Mouse (Mus musculus): ENCODE measurements at regions not wholly inside any gene's neighbourhood (a gene's known extent, or its start where the extent isn't known, plus 50 kb on each side); places are given as distances from the start of the nearest gene placed in this dataset.

DNA sequence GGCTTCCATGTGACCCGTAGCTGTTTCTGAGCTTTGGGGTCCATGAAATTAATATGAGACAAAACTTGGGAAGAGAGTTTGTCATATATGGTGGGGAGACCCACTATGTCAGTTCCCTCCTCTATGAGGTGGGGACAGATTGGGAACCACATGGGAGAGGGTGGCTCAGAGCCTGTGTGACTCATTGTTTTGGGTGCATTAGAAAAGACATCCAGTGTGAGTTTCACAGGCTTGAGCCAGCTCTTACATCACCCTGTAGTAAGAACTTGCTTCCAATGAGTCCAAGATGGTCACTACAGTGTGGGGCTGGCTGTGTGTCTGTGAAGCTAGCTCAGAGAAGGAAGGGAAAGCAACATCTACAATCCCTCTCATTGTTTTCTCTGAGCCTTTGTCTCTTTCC lies 314.6 kb upstream of the Myt1l start:
- no peaks in the 10 kb centered on the region for H3K27me3 ChIP-seq (ENCODE audit: insufficient read depth, low read length)
- no peaks in the 10 kb centered on the region for H3K36me3 ChIP-seq (ENCODE audit: insufficient read depth, low read length)
- no peaks in the 10 kb centered on the region; the same call in 1 of the 2 replicates for H3K9me3 ChIP-seq (ENCODE audit: low read length)
- no peak overlapping the region for H3K4me3 ChIP-seq (replicated peaks; ENCODE audit: low read length)
- no peaks in the 10 kb centered on the region for H3K4me1 ChIP-seq (replicated peaks; ENCODE audit: low read depth, low read length)
- TF ChIP-seq POU5F1 (IDR thresholded peaks at IDR 0.05; ENCODE audit: borderline replicate concordance, low read length) (no peak), CTCF (conservative IDR thresholded peaks at IDR 0.05; ENCODE audit: low read length) (no peak), NANOG (IDR thresholded peaks at IDR 0.05; ENCODE audit: borderline replicate concordance, low read length) (no peak)

DNA sequence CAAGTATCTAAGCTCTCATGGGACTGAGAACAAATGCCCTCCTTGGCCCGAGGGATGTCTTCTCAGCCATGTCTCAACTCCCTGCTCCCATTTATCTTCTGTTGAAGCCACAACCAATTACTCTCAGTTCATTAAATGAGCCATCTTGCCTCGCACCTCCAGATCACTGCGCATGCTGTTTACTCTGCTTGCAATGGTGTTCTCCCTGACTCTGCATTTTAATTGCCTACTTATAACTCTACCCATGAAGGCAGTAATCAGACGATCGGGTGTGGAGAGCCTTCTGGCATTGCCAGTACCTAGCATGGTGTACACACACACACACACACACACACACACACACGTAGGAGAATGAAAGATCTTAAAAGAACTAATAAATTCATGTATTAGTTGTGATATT lies 306.1 kb upstream of the Myt1l start:
- no peaks in the 10 kb centered on the region for H3K27me3 ChIP-seq (ENCODE audit: insufficient read depth, low read length)
- H3K4me3 ChIP-seq (replicated peaks; ENCODE audit: low read length): no peak overlapping the region
- no peaks in the 10 kb centered on the region for H3K36me3 ChIP-seq (ENCODE audit: insufficient read depth, low read length)
- TF ChIP-seq POU5F1 (IDR thresholded peaks at IDR 0.05; ENCODE audit: borderline replicate concordance, low read length) (no peak), NANOG (IDR thresholded peaks at IDR 0.05; ENCODE audit: borderline replicate concordance, low read length) (no peak), CTCF (conservative IDR thresholded peaks at IDR 0.05; ENCODE audit: low read length) (no peak)
- no peaks in the 10 kb centered on the region for H3K4me1 ChIP-seq (replicated peaks; ENCODE audit: low read depth, low read length)
- H3K9me3 ChIP-seq (ENCODE audit: low read length): no peaks in the 10 kb centered on the region

DNA sequence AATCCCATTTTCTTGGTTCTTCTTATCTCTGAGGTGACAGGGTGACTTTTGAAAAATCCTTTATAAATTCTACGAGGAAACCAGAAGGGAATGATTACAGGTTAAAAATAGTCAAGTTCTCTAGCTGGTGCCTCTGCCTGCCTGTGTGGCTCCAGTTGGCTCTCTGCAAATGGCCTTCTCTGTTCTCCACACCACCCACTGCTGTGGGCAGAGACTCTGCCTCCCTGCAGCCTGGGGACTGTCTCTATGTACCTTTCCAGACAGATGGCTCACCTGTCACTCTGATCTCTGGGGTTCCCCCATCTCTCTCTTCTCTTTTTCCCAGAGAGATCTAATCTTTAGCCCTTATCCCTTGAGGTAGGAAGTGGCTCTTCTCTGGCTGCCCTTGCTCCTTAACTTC lies 302.2 kb upstream of the Myt1l start:
- Histone ChIP-seq H3K4me3 (replicated peaks; ENCODE audit: low read length) (no peak overlapping the region), H3K4me1 (replicated peaks; ENCODE audit: low read depth, low read length) (no peaks in the 10 kb centered on the region), H3K9me3 (ENCODE audit: low read length) (no peaks in the 10 kb centered on the region), H3K27me3 (ENCODE audit: insufficient read depth, low read length) (no peaks in the 10 kb centered on the region), H3K36me3 (ENCODE audit: insufficient read depth, low read length) (no peaks in the 10 kb centered on the region)
- TF ChIP-seq NANOG (IDR thresholded peaks at IDR 0.05; ENCODE audit: borderline replicate concordance, low read length) (no peak), POU5F1 (IDR thresholded peaks at IDR 0.05; ENCODE audit: borderline replicate concordance, low read length) (no peak), CTCF (conservative IDR thresholded peaks at IDR 0.05; ENCODE audit: low read length) (no peak)

DNA sequence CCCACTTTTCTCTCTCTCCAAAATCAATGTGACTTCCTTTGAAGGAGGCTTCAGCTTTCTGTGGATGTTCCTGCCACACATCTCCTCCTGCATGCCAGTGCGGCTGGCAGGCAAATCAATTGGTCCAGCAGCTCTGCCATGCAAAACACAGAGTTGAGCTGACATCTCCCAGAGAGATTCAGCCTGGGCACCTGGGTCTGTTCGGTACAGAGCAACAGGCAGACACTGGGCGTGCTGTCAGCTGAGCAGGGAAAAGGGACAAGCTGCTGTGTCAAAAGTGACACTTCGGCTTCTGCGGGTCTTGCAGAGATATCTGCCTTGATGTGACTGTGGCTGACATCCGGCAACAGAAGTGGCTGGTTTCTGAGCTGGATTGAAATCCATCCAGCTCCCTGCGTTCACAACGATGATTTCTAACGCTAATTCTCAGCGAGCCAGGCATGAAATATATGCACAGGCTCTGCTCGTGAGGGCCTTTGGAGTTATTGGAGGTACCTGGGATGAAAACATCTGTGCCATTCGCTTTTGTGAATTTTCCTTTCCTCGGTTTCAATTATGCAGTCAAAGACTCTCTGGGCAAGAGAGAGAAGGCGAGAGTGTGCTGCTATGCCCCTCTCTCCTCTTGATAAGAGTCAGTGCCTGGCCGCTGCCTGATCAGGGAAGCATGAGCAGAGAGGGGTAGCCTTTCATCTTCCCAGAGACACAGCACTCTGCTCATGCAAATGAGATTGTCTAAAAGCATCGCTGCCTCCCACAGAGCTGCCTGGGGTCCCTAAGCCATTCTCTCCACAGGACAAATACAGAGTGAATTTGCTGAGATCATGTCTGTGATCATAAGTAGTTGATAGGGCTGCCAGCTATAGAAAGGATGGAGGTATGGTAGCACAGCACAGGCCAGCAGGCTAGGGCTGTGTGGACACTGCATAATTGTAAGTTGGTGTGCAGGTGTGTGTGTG lies 295.4 kb upstream of the Myt1l start:
- Histone ChIP-seq H3K9me3 (ENCODE audit: low read length) (no peaks in the 10 kb centered on the region), H3K27me3 (ENCODE audit: insufficient read depth, low read length) (no peaks in the 10 kb centered on the region), H3K4me3 (replicated peaks; ENCODE audit: low read length) (no peak overlapping the region), H3K36me3 (ENCODE audit: insufficient read depth, low read length) (no peaks in the 10 kb centered on the region), H3K4me1 (replicated peaks; ENCODE audit: low read depth, low read length) (no peaks in the 10 kb centered on the region; the same call in 1 of the 2 replicates)
- TF ChIP-seq CTCF (conservative IDR thresholded peaks at IDR 0.05; ENCODE audit: low read length) (no peak), NANOG (IDR thresholded peaks at IDR 0.05; ENCODE audit: borderline replicate concordance, low read length) (no peak), POU5F1 (IDR thresholded peaks at IDR 0.05; ENCODE audit: borderline replicate concordance, low read length) (no peak)

DNA sequence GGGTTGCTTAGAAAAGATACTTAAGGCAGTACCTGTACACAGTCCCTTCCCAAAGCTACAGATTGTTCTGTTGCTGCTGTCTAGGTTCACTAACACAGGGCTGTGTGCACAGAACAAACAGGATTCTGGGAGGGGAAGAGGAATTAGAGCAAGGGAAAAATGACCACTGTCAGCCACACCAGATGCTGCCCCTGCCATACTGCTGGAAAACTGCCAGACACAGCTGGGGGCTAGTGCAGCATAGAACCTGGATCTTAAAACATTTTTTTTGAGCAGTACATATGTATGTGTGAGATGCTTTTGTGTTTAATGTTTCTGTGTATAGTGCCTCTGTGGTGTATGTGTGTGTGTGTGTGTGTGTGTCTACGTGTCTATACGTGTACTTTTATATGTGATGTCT lies 291.7 kb upstream of the Myt1l start:
- Histone ChIP-seq H3K9me3 (ENCODE audit: low read length) (no peaks in the 10 kb centered on the region), H3K4me3 (replicated peaks; ENCODE audit: low read length) (no peak overlapping the region), H3K27me3 (ENCODE audit: insufficient read depth, low read length) (no peaks in the 10 kb centered on the region), H3K36me3 (ENCODE audit: insufficient read depth, low read length) (no peaks in the 10 kb centered on the region), H3K4me1 (replicated peaks; ENCODE audit: low read depth, low read length) (no peaks in the 10 kb centered on the region; the same call in 1 of the 2 replicates)
- TF ChIP-seq NANOG (IDR thresholded peaks at IDR 0.05; ENCODE audit: borderline replicate concordance, low read length) (no peak), POU5F1 (IDR thresholded peaks at IDR 0.05; ENCODE audit: borderline replicate concordance, low read length) (no peak), CTCF (conservative IDR thresholded peaks at IDR 0.05; ENCODE audit: low read length) (no peak)

DNA sequence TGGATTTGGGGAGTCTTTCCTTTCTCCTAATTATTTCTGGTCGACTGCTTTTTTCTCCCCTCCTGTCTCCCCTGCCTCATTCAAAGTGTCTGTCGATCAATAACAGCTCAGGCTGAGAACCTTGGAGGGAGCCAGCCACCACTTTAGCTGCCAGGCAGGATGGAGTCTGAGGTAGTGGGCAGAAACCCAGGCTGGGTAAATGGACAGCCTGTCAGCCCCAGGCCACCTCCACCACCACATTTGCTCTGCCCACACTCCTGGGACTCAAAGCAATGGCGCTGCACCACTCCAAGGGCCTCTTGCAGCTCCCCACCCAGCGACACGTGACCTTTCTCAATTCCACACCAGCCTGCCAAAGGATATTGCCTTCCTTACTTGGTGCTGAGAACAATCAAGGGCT lies 290.7 kb upstream of the Myt1l start:
- no peaks in the 10 kb centered on the region for H3K36me3 ChIP-seq (ENCODE audit: insufficient read depth, low read length)
- H3K4me3 ChIP-seq (replicated peaks; ENCODE audit: low read length): no peak overlapping the region
- TF ChIP-seq POU5F1 (IDR thresholded peaks at IDR 0.05; ENCODE audit: borderline replicate concordance, low read length): no peak
- no peak for TF ChIP-seq NANOG (IDR thresholded peaks at IDR 0.05; ENCODE audit: borderline replicate concordance, low read length)
- no peak for TF ChIP-seq CTCF (conservative IDR thresholded peaks at IDR 0.05; ENCODE audit: low read length)
- no peaks in the 10 kb centered on the region for H3K27me3 ChIP-seq (ENCODE audit: insufficient read depth, low read length)
- no peaks in the 10 kb centered on the region; the same call in 1 of the 2 replicates for H3K4me1 ChIP-seq (replicated peaks; ENCODE audit: low read depth, low read length)
- H3K9me3 ChIP-seq (ENCODE audit: low read length): no peaks in the 10 kb centered on the region

DNA sequence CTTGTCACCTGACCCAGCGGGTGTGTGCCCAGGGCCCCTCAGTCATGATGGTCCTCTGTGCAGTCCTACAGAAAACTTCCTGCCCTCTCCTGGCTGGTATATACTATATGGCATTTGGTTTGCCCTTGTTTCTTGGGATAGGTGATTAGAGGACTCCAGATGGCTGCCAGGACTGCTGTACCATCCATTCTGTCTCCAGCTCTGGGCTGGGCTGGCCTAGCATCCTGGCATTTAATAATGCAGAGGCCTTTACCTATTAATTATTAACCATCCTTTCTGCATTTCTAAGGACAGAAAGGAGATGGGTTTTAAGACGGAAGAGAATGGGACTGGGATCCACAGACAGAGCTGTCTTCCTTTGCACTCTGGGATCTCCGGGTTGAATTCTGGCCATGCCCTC lies 288.7 kb upstream of the Myt1l start:
- Histone ChIP-seq H3K4me1 (replicated peaks; ENCODE audit: low read depth, low read length) (no peaks in the 10 kb centered on the region), H3K4me3 (replicated peaks; ENCODE audit: low read length) (no peak overlapping the region), H3K9me3 (ENCODE audit: low read length) (no peaks in the 10 kb centered on the region), H3K36me3 (ENCODE audit: insufficient read depth, low read length) (no peaks in the 10 kb centered on the region), H3K27me3 (ENCODE audit: insufficient read depth, low read length) (no peaks in the 10 kb centered on the region; the same call in 1 of the 2 replicates)
- no peak for TF ChIP-seq CTCF (conservative IDR thresholded peaks at IDR 0.05; ENCODE audit: low read length)
- TF ChIP-seq POU5F1 (IDR thresholded peaks at IDR 0.05; ENCODE audit: borderline replicate concordance, low read length): no peak
- no peak for TF ChIP-seq NANOG (IDR thresholded peaks at IDR 0.05; ENCODE audit: borderline replicate concordance, low read length)

DNA sequence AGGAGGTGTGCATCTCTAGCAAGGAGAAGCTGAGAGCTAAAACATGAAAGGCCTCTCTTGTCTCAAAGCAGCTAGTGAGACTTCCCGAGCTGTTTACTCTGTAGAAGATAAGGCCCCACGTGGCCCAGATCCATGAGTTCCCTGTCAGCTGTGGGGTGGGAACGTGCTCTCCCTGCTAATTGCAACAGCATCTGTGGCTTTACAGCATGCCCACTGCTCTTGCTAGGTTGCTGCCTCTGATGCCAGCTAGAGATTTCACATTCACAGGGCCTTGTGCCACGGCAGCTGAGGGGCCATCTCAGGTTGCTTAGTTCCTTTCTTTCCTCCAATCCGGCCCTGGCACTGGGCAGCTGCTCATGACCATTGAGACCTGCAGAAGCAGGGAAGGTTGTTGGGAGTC lies 288.2 kb upstream of the Myt1l start:
- TF ChIP-seq NANOG (IDR thresholded peaks at IDR 0.05; ENCODE audit: borderline replicate concordance, low read length): no peak
- TF ChIP-seq POU5F1 (IDR thresholded peaks at IDR 0.05; ENCODE audit: borderline replicate concordance, low read length): no peak
- TF ChIP-seq CTCF (conservative IDR thresholded peaks at IDR 0.05; ENCODE audit: low read length): no peak
- Histone ChIP-seq H3K9me3 (ENCODE audit: low read length) (no peaks in the 10 kb centered on the region), H3K36me3 (ENCODE audit: insufficient read depth, low read length) (no peaks in the 10 kb centered on the region)

More for the DNA sequence above, 288.2 kb upstream of the Myt1l start:
- H3K4me3 ChIP-seq (replicated peaks; ENCODE audit: low read length): no peak overlapping the region
- H3K4me1 ChIP-seq (replicated peaks; ENCODE audit: low read depth, low read length): no peaks in the 10 kb centered on the region
- H3K27me3 ChIP-seq (ENCODE audit: insufficient read depth, low read length): no peaks in the 10 kb centered on the region; the same call in 1 of the 2 replicates

Data from E14TG2a.4 (cell line).